Mouse (Mus musculus): ENCODE data around the gene Cdh15.

The Cdh15 gene

DNA sequence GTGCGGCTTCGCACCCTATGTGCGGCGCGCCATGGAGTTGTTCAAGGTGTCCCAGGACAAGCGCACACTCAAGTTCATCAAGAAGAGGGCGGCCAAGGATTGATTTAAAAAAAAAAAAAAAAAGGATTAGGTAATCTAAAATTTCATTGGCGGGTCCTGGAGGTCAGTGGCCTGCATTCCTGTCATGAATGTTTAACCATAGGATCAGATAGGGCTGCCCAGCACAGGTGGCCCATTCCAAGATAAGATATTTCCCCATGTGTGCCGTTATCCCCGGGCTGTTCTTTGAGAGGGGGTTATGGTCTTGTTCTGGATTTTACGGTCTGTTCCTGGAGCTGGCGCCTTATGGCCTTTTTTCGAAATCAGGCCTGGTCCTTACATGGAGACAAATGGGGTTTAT, 11.1 kb upstream of the Cdh15 start:
- no peak for DNase-seq (ENCODE audit: low read depth)

DNA sequence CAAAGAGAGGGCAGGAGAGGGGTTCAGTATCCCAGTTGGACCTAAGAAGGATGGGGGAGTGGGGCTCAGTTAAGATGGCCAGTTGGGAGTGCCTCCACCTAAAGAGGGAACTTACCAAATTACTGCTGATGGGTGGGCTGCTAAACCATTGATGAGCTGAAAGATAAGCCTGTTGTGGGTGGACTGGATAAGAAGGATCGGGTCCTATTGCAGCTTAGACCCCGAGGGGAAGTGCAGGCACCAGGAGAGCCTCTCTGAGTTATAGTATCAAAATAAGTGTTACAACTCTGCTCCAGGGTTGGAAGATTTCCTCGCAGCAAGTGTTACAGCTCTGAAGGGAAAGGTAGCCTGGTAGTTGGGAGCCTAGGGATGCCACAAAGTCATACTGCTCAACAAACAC, 3.6 kb upstream of the Cdh15 start:
- DNase-seq (ENCODE audit: low read depth) = no peak

DNA sequence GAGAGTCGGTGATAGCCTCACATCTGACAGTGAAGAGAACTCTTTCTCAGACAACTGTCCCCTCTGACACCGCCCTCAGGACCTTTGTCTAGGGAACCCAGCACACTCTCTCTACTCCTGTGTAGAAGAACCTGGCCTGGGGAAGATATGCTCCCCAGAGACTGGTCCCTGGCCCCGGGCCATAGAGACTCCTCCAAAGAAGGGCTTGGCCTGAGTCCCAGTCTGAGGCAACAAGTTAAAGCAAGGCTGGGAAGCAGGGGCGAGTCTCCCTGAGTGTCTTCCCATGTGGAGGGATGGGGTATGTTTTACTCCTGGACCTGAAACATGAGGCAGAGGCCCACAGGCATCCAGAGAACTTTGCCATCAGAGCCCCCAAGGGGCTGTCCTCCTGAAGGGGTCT, 2.1 kb upstream of the Cdh15 start:
- DNase-seq (ENCODE audit: low read depth) = no peak

DNA sequence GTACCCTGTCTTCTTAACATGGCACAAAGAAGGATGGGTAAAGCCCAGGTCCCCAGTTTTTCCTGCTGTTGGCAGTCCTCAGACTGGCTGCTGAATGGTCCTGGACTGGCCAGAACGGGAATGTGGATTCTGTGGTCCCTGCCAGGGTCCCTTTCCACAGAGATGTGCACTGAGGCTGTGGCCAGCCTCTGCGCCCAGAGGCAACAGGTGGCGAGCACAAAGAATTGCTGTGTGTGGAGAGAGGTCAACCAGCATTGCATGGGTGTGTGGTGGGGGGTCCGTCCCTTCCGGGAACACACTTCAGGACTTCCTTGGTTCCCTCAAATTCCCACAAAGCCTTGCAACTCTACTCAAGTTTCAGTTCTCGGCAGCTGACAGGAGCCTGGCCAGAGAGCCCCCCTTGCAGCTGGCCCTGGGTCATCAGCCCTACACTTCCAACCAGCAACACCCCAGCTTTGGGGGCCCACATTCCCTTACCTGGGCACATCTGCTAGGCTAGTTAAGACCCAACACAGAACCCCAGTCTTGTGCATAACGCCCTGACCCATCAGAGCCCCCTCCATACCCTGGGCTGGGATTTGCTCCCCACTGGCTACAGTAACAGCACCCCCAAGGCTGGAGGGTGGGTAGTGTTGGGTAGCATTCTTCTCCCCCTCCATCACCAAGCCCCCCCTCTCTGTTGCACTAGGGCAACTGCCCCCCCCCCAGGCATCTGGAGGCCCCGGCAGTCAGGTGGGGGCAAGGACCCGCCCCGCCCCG, 1.6 kb downstream of the Cdh15 start:
- DNase-seq (ENCODE audit: low read depth) = no peak

DNA sequence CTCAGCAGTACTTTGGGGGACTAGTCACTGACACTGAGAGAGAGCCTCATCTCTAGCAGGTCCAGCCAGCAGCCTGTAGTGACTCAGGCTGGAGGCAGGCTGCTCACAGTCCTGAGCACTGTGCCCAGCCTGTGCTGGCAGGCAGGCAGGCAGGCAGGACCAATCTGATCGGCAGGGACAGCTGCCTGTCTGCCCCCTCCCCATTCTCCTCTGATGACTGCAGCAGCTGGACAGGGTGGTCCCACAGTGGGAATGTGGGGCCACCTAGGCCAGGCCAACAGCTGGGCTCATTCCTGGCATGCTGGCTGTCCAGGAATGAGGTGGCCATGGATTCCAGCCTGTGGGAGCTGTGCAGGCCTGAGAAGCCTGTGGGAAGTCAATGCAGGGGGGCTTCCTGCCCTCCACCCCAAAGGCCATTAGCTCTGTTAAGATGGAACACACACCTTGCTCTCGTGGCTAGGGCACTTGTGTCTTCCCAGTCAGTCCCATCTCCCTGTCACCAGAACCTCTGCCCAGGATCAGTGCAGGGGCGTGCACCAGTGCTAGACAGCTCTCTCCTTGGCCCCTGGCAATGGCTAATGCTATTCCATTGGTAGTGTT, 3.0 kb downstream of the Cdh15 start:
- no peak for DNase-seq (ENCODE audit: low read depth)

DNA sequence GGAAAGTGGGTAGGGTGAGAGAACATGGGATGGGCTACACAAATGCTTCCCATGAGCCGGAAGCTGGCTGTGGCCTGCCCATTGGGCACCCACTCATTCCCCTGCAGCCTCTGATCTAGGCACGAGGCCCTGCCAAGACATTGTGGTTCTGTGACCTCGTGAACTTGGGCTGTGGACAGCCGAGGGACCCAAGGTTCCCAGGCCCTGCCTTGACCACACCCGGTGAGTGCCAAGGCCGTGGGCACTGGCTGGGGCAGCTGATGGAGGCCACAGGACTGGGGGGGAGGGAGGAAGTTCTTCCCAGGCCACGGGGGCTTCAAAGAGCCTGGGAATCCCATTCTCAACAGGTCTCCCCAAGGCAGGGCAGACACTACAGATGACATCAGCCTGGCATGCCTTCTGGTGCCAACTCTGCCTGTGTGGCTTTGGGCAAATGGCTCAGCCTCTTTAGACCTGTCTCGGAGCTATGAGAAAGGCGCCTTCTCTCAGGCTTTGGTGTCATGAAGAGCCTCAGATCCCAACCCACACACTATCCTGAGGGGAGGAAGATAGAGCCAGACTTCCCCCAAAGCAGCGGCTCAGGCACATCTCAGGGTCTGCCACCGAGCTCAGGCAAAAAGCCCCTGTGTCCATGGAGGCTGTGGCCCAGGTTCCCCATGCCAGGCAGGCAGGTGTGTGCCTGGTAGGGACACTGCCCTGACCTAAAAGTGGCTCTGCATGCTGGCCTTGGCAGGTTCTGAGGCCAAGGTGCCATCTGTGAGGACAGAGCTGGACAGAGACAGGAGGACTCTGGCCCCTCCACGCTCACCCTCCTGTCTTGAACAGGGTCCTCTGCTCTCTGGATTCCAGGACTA, 4.2 kb downstream of the Cdh15 start:
- DNase-seq (ENCODE audit: low read depth) = no peak

DNA sequence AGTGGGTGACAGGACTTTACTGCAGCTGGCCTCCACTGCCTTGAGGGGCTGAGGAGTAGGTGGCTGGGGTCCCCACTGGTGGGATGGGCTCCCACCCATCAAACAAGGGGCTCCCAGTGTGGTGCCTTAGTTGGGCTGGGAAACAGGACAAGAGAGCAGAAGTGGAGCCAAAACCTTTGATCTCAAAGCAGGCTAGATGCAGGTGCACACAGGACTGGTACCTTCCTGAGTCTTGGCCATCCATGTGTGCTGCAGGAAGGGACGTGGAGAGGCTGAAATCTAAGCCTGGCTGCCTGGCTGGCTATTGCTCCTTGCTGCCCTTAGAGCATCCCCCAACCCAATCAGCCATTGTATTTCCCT, 4.8 kb downstream of the Cdh15 start:
- DNase-seq (ENCODE audit: low read depth) = no peak

DNA sequence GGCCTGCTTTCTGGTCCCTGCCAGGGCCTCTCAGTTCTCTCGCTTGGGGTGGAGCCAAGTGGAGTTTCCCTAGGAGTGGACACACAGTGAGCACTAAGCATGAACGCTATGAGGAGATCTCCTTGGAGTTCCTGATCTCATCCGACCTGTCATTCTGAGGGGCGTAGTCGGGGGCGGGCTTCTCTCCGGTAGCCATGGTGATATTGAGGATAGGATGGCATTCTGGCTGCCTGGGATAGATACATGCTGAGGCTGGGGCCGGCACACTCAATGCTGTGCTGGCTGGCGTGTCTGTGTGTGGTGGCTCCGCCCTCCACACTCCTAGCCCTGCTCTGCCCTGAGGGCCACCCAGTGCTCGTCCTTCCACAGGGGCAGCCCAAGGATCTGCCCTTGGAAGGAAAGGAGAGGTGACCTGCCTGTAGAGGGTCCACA, 5.6 kb downstream of the Cdh15 start:
- no peak for DNase-seq (ENCODE audit: low read depth)

DNA sequence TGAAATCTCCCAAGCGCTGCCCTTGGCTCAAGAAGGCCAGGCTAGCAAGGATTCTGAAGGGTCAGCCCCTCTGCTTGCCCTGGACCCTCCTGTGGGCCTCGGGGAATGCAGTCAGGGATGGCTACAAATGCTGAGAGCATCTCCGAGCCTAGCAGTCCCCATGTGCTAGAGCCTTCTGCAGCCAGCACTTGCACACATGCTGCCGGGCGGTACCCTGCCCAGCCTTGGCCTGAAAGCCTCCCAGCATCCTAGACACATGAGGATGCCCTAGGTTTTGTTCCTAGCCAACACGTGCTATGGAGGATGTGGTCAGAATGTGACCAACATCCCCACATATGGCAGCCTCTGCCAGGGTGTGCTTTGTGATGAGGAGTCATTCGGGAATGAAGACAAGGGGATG, 6.6 kb downstream of the Cdh15 start:
- no peak for DNase-seq (ENCODE audit: low read depth)

DNA sequence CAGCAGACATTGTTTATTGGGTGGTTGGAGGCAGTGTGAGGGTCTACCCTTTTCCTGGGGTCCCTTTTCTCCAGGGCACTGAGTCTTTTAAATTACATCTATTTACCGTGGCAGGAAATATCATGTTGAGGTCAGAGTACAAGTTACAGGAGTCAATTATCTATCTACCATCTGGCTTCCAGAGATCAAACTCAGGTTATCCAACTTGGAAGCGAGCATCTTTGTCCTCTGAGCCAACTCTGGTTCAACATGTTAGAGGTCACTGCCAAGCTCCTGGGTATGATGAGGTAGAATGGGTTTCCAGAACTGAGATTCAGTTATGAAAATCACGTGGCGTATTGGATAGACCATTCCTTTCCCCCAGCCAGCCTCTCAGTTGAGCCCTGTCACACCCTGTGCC, 7.4 kb downstream of the Cdh15 start:
- no peak for DNase-seq (ENCODE audit: low read depth)

DNA sequence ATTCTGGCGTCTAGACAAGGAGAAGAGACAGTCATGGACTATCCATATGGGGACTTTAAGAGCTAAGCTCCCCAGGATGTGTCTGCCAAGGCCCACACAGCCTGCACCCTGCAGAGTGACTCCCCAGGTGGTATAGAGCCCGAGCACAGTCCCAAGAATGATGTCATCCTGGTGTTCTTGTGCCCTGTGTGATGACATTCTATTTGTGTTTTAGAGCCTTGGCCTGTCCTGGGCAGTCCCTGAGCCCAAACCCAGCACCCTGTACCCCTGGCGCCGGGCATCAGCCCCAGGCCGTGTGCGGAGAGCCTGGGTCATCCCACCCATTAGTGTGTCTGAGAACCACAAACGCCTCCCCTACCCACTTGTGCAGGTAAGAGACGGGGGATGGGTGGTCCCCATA, 8.5 kb downstream of the Cdh15 start:
- no peak for DNase-seq (ENCODE audit: low read depth)

DNA sequence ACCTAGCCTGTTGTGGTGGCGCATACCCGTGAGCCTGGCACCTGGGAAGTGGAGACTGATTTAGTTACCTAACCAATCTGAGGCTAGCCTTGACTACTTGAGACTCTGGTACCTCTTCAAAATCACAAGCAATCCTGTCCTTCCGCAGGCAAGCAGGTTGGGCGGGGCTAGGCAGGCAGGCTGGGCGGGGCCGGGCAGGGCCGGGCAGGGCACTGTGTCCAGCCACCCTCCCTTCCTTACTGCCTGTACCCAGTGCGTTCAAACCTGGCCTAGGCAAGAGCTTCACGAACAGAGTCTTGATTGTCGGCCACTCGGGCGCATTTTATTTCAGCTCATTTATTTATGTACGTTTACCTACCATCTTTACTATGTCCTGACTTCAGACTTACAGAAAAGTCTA, 12.1 kb downstream of the Cdh15 start:
- no peak for DNase-seq (ENCODE audit: low read depth)

DNA sequence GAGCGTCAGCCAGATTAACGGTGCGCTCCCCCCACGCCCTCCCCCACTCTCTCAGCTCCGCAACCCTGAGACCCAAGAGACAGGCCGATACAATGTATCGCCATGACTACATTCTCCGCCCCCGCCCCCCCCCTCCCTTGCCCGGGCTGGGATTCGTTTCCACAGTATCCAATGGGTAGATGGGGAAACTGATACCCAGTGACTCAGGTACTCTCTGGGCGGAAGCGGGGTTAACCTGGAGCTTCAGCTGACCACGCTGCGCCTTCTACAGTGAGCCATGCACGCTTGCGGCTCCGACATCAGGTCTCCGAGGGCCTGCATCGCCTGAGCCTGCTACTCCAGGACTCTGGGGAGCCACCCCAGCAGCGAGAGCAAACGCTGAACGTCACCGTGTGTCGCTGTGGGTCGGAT, 17.0 kb downstream of the Cdh15 start:
- DNase-seq (ENCODE audit: low read depth) = peak; percentile 29

DNA sequence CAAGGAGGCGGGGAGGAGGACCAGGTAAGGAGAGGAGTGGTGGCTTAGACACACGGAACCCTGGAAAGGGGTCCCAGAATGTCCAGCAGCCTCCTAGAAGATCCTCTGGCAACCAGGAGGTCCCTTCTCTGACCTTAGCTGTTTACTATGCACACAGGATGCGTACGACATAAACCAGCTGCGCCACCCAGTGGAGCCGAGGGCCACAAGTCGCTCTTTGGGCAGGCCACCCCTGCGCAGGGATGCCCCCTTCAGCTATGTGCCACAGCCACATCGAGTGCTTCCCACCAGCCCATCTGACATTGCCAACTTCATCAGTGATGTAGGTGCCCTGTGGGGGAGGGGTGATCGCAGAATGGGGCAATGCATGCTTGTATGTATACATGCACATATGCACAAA, 17.7 kb downstream of the Cdh15 start:
- peak; percentile 41 for DNase-seq (ENCODE audit: low read depth)

DNA sequence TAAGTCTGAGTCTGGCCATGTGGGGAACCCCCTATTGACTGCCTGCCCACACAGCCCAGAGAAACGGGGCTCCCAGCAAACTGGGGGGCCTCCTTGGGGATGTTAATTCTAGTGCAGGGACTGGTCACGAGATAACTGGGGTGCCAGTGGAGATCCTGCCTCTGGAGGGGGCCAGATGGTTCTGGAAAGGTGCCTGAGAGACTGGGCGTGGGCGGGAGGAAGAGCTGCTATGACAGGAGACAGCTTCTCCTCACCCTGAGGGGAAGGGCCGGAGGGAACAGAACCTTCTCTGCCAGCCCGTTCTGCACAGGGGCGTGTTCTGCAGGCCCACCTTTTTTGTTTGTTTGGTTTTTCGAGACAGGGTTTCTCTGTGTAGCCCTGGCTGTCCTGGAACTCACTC, 18.5 kb downstream of the Cdh15 start:
- DNase-seq (ENCODE audit: low read depth) = no peak

DNA sequence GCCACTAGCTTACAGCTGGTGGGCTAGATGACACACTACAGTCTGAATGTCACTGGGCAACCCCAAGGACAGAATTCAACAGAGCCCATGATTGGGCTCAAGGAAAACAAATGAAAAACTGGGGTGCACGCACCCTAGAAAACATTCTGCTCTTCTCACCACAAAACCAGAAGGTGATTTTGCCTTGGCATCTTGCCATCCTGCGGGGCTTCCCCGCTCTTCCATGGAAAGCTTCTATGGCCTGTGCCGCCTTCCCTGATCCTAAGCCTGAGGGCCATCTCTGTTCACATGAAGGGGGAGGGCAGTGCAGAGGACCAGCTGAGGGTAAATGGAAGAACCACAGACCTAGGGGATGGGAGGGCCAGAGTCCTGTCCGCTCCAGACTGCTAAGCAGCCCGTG, 20.2 kb downstream of the Cdh15 start:
- DNase-seq (ENCODE audit: low read depth) = no peak

DNA sequence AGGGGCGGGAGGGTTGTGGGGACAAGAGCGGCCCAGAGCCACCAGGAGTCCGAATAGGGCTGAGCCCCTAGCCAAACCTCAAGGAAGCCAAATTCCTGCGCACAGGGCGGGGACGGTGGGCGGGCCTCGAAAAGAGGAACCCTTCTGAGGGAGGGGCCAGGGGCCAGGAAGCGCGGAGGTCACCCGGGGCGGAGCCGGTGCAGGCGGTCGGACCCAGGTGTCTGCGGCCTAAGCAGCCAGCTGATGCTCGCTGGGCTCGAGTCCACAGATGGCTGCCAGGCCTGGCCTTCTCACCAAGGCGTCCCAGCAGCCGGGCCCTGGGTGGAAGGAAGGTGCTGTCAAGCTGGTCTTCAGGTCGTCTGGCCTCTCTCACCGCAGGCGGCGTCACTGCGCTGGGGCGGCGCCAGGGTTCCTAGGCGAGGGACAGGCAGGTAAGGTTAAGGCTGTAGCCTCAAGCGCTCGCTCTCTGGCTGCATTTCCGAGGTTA, 22.7 kb downstream of the Cdh15 start:
- peak; percentile 83 for DNase-seq (ENCODE audit: low read depth)

DNA sequence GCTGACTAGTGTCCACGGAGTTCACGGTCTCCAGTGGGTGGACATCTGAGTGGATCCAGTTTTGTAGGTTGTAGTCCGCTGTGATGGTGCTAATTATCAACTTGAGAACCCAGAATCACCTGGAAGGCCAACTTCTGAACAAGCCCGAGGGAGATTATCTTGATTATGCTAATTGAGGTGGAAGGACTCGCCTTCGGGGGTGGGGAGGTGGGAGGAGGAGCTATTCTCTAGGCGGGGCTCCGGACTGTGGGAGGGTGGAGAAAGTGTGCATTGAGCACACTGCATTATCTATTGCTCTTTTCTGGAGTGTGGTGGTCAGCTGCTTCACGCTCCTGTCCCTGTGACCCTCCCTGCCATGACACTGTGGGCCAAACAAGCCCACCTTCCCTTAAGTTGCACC, 23.9 kb downstream of the Cdh15 start:
- DNase-seq (ENCODE audit: low read depth) = no peak

DNA sequence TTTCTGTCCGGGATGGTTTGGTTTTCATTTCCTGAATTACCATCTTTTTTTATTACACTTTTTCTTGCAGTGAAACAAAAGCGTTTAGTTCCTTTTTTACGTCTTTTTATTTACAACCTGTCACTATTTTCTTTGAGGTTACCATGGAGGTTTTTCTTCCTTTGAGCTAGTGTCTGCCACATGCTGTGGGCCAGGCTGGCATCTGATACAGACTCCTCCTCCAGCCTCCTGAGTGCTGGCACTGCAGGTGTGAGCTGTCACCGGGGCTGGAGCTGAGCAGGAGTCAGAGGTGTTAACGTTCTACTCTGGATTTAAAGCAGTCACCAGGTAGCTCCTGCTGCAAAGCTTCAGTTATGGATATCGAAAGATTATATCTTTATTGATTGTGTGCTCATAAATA, 25.4 kb downstream of the Cdh15 start:
- peak; percentile 53 for DNase-seq (ENCODE audit: low read depth)

DNA sequence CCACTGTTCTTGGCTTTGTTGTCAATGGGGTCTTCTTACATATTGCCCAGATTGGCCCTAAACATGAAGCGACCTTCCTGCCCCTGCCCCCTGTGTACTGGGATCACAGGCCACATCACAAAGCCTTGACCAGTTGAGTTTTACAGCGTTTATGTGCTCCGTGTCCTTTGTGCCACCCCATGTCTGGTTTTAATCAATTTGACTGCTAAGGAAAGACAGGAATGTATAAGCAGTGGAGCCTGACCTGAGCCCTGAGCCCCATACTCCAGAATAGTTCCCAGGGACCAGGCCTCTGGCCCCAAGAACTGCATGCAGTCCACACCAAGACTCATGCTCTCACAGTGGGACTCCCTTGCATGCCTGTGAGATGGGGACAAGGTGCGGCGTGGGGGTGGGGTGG, 27.4 kb downstream of the Cdh15 start:
- no peak for DNase-seq (ENCODE audit: low read depth)

DNA sequence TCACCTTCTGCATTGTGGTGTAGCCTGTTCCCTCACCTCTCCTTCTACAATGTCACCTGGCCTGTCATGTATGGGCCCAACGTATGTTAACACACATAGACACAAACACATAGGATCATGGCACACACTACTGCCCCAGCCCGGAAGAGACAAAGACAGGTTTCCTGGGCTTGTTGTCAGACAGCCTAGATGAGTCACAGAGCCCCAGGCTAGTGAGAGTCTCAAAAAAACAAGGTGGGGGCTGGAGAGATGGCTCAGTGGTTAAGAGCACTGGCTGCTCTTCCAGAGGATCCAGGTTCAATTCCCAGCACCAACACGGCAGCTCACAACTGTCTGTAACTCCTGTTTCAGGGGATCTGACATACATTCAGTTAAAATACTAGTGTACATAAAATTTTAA, 30.5 kb downstream of the Cdh15 start:
- no peak for DNase-seq (ENCODE audit: low read depth)

DNA sequence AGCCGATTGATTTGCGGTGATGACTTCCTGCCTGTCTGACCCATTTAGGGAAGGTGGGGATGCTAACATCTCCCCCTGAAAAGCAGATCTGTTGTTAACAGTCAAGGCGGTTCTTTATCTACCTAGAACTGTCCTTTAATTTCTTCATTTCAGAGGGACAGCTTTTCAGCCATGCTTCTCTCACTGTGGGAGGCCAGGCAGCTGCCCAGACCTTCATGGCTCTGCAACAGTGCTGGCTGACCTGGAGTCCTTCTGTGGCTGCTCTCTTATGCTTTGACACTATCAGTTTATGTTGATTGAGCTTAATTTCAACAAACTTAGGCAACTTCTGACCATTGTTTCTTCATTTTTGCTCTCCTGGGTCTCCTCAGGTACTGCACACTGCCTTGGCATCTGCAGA, 32.5 kb downstream of the Cdh15 start:
- no peak for DNase-seq (ENCODE audit: low read depth)

DNA sequence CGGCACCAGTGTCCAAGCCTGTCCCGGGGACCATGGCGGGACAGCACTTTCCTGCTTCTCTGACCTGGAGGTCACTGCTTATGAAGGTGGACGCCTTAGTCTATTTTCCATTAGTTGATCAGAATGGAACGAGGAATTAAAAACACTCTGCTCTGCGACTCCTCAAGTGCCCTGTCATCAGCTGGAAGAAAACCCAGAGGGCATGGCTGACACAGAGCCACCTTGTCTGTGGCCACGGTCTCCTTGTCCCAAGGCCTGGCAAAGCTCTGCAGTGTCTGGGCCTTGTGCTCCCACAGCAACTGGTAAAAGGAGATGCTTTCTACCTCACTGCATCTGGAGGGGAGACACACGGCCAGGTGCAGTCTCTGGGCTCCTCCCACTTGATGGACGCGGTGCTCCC, 35.9 kb downstream of the Cdh15 start:
- no peak for DNase-seq (ENCODE audit: low read depth)

Measured in naive thymus-derived CD4-positive, alpha-beta T cell, adult 2 months (primary cell).